Mouse (Mus musculus): Measurements from ENCODE around the gene Tent5c. TPM values are rescaled to one million over a fixed set of nuclear protein-coding genes. Genes with fewer than 3 reads are reported as not detected.

The Tent5c gene
- polyA plus RNA-seq, 1 experiment from 2014 or later = 8.6 TPM

DNA sequence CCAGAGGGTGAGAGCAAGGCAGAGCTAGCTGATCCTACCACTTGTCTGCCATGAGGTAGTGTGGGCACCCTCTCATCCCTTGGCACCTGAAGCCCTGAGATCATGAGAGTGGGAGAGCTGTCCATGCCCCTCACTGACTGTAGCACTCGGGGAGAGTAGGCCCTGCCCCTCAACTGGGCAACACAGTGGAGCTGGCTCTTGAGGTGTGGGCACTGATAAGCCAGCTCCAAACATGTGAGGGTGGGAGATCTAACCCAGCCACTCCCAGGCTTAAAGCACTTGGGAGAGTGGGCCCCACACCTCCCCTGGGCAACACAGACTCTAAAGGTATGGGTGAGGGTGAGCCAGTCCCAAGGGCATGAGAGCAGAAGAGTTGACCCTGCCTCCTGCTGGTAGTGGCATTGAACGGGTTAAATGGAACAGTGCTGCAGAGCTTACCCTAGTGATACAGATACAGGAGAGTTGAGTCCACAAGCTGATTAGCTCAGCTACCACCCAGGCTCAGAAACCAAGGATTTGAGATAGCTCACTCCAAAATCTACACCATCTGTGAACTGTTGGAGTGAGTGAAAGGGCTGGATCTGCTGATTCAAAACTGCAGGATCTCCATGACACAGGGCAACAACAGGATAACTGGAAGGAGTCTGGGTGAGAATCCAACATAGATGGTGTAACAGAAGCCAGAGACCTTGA is 80.6 kb downstream of the Tent5c start:
- no peak overlapping the region for H3K4me3 ChIP-seq
- H3K27ac ChIP-seq = no peak overlapping the region
- WGBS = 94% methylated on average over 2 of the region's 2 CpGs
- H3K4me1 ChIP-seq = no peaks in the 10 kb centered on the region
- ATAC-seq (ENCODE audit: low FRiP score) = no peak
- H3K4me2 ChIP-seq (replicated peaks) = no peak overlapping the region
- H3K9ac ChIP-seq = no peak overlapping the region
- H3K27me3 ChIP-seq = no peaks in the 10 kb centered on the region
- H3K9me3 ChIP-seq (replicated peaks) = no peaks in the 10 kb centered on the region
- no peaks in the 10 kb centered on the region for H3K36me3 ChIP-seq

DNA sequence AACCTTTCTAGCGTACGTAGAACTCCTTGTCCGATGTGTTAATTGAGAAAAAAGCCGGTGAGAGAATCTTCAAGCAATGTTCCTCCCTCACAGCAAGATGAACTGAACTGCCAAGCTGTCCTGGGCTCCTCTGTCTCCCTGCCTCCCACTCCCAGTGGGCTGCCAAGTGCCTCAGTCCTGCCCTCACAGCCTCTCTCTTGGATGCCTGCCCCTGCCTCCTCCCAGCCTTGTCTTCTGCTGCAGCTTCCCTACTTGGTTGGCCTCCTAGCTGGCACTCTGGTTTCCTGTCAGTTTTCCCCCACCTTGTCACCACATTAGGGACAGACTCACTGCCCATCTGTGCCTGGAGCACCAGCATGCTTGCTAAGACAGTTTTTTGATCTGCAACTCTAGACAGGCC is 86.5 kb downstream of the Tent5c start:
- Histone ChIP-seq H3K4me3 (no peak overlapping the region), H3K4me2 (replicated peaks) (no peak overlapping the region), H3K9me3 (replicated peaks) (no peaks in the 10 kb centered on the region), H3K27ac (no peak overlapping the region), H3K4me1 (no peaks in the 10 kb centered on the region), H3K9ac (no peak overlapping the region), H3K27me3 (no peaks in the 10 kb centered on the region), H3K36me3 (no peaks in the 10 kb centered on the region)
- ATAC-seq (ENCODE audit: low FRiP score) = no peak
- WGBS = 91% methylated on average over 4 of the region's 4 CpGs

Other genes starting within 250 kb of the Tent5c start
- gene Man1a2, start 196.2 kb upstream of the Tent5c start, polyA plus RNA-seq (2016; fragmentation: Nextera tagmentation; extraction: Ambion mirVana) = 70.0 and 79.4 TPM in 2 replicates